Mouse (Mus musculus) neural tube, embryonic 14.5 days (tissue): ENCODE data around the gene Gm11096. TPM values are rescaled to one million over a fixed set of nuclear protein-coding genes. Genes with fewer than 3 reads are reported as not detected.

ENCODE experiments used
- ATAC-seq: fragments of 200-750 bp; cut with Nextera tagmentation; 2 replicates; pipeline ENCODE4 v1.8.0; 2017; ENCODE audit warnings: low read depth, mild to moderate bottlenecking, moderate TSS enrichment, moderate library complexity
- H3K27ac ChIP-seq: fragments of 300-500 bp; sonication (generic); 2 replicates; pipeline ENCODE4 v1.5.1; 2014; ENCODE audit warnings: low read depth, mild to moderate bottlenecking, control low read depth, low read length, moderate library complexity, mixed read lengths
- H3K27me3 ChIP-seq: fragments of 300-500 bp; sonication (generic); 2 replicates; pipeline ENCODE4 v1.6.1; 2014; ENCODE audit warnings: low read length; ENCODE audit not compliant: control insufficient read depth, insufficient read depth
- H3K36me3 ChIP-seq: fragments of 300-500 bp; sonication (generic); 2 replicates; pipeline ENCODE4 v1.6.1; 2014; ENCODE audit warnings: low read length, mixed read lengths; ENCODE audit not compliant: control insufficient read depth, insufficient read depth
- H3K4me1 ChIP-seq: fragments of 300-500 bp; sonication (generic); 2 replicates; pipeline ENCODE4 v1.6.1; 2014; ENCODE audit warnings: low read length; ENCODE audit not compliant: control insufficient read depth, insufficient read depth
- H3K4me2 ChIP-seq: fragments of 300-500 bp; sonication (generic); 2 replicates; pipeline ENCODE4 v1.6.1; 2014; ENCODE audit warnings: mild to moderate bottlenecking, low read depth, low read length, control low read depth
- H3K4me3 ChIP-seq: fragments of 300-500 bp; sonication (generic); 2 replicates; pipeline ENCODE4 v1.5.1; 2014; ENCODE audit warnings: low read depth, low read length, control low read depth, mixed read lengths
- H3K9ac ChIP-seq: fragments of 300-500 bp; sonication (generic); replicated peaks from 2 replicates; pipeline ENCODE4 v1.6.1; 2014; ENCODE audit warnings: low read depth, mild to moderate bottlenecking, control low read depth, low read length, mixed read lengths
- H3K9me3 ChIP-seq: fragments of 300-500 bp; sonication (generic); 2 replicates; pipeline ENCODE4 v1.6.1; 2016; ENCODE audit warnings: low read length; ENCODE audit not compliant: control insufficient read depth
- WGBS: fragments of 180-500 bp; shearing (Covaris S2); extraction: QIAGEN DNeasy Blood & Tissue Kit; methylation state at CpG from one replicate; pipeline ENCODE4 v1.1.7; 2014; 5-methylcytosine and 5-hydroxymethylcytosine counted together
- polyA plus RNA-seq: library from polyadenylated mRNA; unstranded; fragments of >200 nt; fragmentation: Nextera tagmentation; extraction: Ambion mirVana; gene quantifications from 2 replicates; pipeline ENCODE4 v1.2.1, GENCODE M21; 2014

The Gm11096 gene
- not detected in 2 replicates for polyA plus RNA-seq

- Histone ChIP-seq H3K27ac (no peak within 1 kb of the TSS), H3K4me2 (no peak within 1 kb of the TSS), H3K9me3 (no peaks in the 10 kb centered on the region), H3K4me3 (no peak within 1 kb of the TSS), H3K36me3 (no peaks in the 10 kb centered on the region), H3K4me1 (no peaks in the 10 kb centered on the region), H3K27me3 (no peaks in the 10 kb centered on the region), H3K9ac (no peak within 1 kb of the TSS)
- ATAC-seq, result no peak
Measured at GRCm38 (mm10) chr17:81441463-81441862, at the start of gene Gm11096. Gm11096 (plus strand) TSS chr17:81441763.

DNA sequence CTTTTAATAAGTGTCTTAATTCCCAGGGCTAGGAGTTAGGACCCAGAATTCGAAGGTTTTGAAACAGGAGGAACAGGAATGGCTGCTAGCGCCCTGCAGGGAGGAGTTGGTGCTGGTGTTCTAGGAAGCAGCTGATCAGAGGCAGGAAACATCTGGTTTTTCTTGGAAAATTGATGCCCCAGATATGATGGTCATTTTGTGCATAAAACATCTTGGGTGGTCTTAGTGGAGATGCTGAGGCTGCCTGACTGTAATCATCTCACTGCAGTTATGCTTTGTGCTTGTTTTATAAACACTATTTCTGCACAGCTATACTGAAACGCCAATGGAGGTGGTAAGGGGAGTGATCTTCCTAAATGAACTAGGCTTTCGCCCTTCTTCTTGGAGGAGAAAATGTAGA, 48.5 kb upstream of the Gm11096 start:
- no peak overlapping the region for H3K4me3 ChIP-seq
- 77% methylated on average over 4 of the region's 4 CpGs for WGBS
- no peak for ATAC-seq
- no peaks in the 10 kb centered on the region for H3K36me3 ChIP-seq
- H3K4me1 ChIP-seq, result no peaks in the 10 kb centered on the region
- no peaks in the 10 kb centered on the region for H3K9me3 ChIP-seq
- no peak overlapping the region for H3K9ac ChIP-seq
- H3K4me2 ChIP-seq, result no peak overlapping the region
- H3K27me3 ChIP-seq, result no peaks in the 10 kb centered on the region
- no peak overlapping the region for H3K27ac ChIP-seq

- WGBS, result 23% methylated on average over 2 of the region's 2 CpGs
- Histone ChIP-seq H3K4me2 (no peak overlapping the region), H3K27ac (no peak overlapping the region), H3K9me3 (no peaks in the 10 kb centered on the region), H3K27me3 (no peaks in the 10 kb centered on the region), H3K36me3 (no peaks in the 10 kb centered on the region), H3K4me1 (no peaks in the 10 kb centered on the region), H3K9ac (no peak overlapping the region), H3K4me3 (no peak overlapping the region)
- no peak for ATAC-seq
Measured at GRCm38 (mm10) chr17:81394124-81394523, 47.4 kb upstream of the Gm11096 start.

- no peaks in the 10 kb centered on the region for H3K9me3 ChIP-seq
- no peak for ATAC-seq
- H3K9ac ChIP-seq, result no peak overlapping the region
- no peak overlapping the region for H3K4me2 ChIP-seq
- WGBS, result 50% methylated on average over 1 of the region's 1 CpGs
- no peak overlapping the region for H3K4me3 ChIP-seq
- no peaks in the 10 kb centered on the region for H3K36me3 ChIP-seq
- H3K4me1 ChIP-seq, result 0 out of 2 replicates have a peak, but pooled peaks cover 2% of the 10 kb centered on the region
- H3K27me3 ChIP-seq, result no peaks in the 10 kb centered on the region
- no peak overlapping the region for H3K27ac ChIP-seq
Measured at GRCm38 (mm10) chr17:81397434-81397833, 44.1 kb upstream of the Gm11096 start.

GRCm38 (mm10) chr17:81400377-81400776, 41.2 kb upstream of the Gm11096 start:
- Histone ChIP-seq H3K9me3 (no peaks in the 10 kb centered on the region), H3K9ac (no peak overlapping the region), H3K4me3 (no peak overlapping the region), H3K36me3 (no peaks in the 10 kb centered on the region), H3K4me2 (no peak overlapping the region), H3K4me1 (peaks cover 14% of the 10 kb centered on the region), H3K27me3 (no peaks in the 10 kb centered on the region), H3K27ac (0 out of 2 replicates have a peak overlapping the region, but pooled peaks have one; percentile 35)
- 45% methylated on average over 5 of the region's 5 CpGs for WGBS
- ATAC-seq, result no peak

- H3K9ac ChIP-seq, result no peak overlapping the region
- peak; percentile 33; the same call in 1 of the 2 replicates for ATAC-seq
- no peaks in the 10 kb centered on the region for H3K27me3 ChIP-seq
- H3K27ac ChIP-seq, result no peak overlapping the region
- H3K4me1 ChIP-seq, result peaks cover 14% of the 10 kb centered on the region
- H3K36me3 ChIP-seq, result peaks cover 4% of the 10 kb centered on the region; the same call in 1 of the 2 replicates
- H3K4me2 ChIP-seq, result no peak overlapping the region
- no peaks in the 10 kb centered on the region for H3K9me3 ChIP-seq
- WGBS, result 58% methylated on average over 2 of the region's 2 CpGs
- H3K4me3 ChIP-seq, result no peak overlapping the region
Measured at GRCm38 (mm10) chr17:81402636-81403035, 38.9 kb upstream of the Gm11096 start.

GRCm38 (mm10) chr17:81403121-81403520, 38.4 kb upstream of the Gm11096 start:
- Histone ChIP-seq H3K27ac (no peak overlapping the region), H3K4me1 (peaks cover 14% of the 10 kb centered on the region), H3K9ac (no peak overlapping the region), H3K9me3 (no peaks in the 10 kb centered on the region), H3K4me2 (no peak overlapping the region), H3K4me3 (no peak overlapping the region), H3K36me3 (peaks cover 8% of the 10 kb centered on the region; the same call in 1 of the 2 replicates), H3K27me3 (no peaks in the 10 kb centered on the region)
- 90% methylated on average over 4 of the region's 4 CpGs for WGBS
- no peak for ATAC-seq

- peak overlapping the region; percentile 57; the same call in 1 of the 2 replicates for H3K27ac ChIP-seq
- WGBS, result 34% methylated on average over 4 of the region's 4 CpGs
- no peaks in the 10 kb centered on the region for H3K27me3 ChIP-seq
- no peaks in the 10 kb centered on the region for H3K9me3 ChIP-seq
- peaks cover 9% of the 10 kb centered on the region; the same call in 1 of the 2 replicates for H3K36me3 ChIP-seq
- peak; percentile 66; the same call in 1 of the 2 replicates for ATAC-seq
- no peak overlapping the region for H3K9ac ChIP-seq
- H3K4me1 ChIP-seq, result peaks cover 14% of the 10 kb centered on the region
- H3K4me3 ChIP-seq, result no peak overlapping the region
- H3K4me2 ChIP-seq, result no peak overlapping the region
Measured at GRCm38 (mm10) chr17:81404225-81404624, 37.3 kb upstream of the Gm11096 start.

DNA sequence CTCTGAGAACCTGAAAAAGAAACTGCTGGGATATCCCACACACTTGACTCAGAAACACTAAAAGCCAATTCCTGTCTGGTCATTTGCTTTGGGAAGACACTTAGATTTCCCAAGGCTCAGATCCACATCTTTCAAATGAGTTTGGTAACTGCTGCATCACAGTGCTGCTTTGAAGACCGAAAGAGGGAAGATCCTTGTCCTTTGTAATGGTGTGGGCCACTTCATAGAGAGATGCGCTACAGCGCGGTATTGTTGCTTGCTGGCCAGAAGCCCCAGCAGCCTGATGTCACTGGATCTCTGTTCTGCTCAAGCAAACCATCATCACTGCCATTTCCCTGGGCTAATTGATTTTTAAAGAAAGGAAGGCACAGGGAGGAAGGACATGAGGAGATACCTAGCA, 28.8 kb upstream of the Gm11096 start:
- WGBS, result 94% methylated on average over 4 of the region's 4 CpGs
- H3K4me3 ChIP-seq, result no peak overlapping the region
- ATAC-seq, result no peak
- H3K27me3 ChIP-seq, result no peaks in the 10 kb centered on the region
- H3K4me2 ChIP-seq, result no peak overlapping the region
- 0 out of 2 replicates have a peak, but pooled peaks cover 5% of the 10 kb centered on the region for H3K36me3 ChIP-seq
- H3K27ac ChIP-seq, result no peak overlapping the region
- H3K9me3 ChIP-seq, result no peaks in the 10 kb centered on the region
- H3K4me1 ChIP-seq, result no peaks in the 10 kb centered on the region
- H3K9ac ChIP-seq, result no peak overlapping the region
